Mouse (Mus musculus) limb, embryonic 12.5 days (tissue): ENCODE data around the gene Slc13a1. TPM values are rescaled to one million over a fixed set of nuclear protein-coding genes. Genes with fewer than 3 reads are reported as not detected.

Source experiments
- ATAC-seq: fragments of 200-750 bp; cut with Nextera tagmentation; 2 replicates; pipeline ENCODE4 v1.8.0; 2017; ENCODE audit warnings: low read depth, moderate TSS enrichment; ENCODE audit not compliant: insufficient number of reproducible peaks, insufficient read depth, low FRiP score, low TSS enrichment
- H3K27ac ChIP-seq: fragments of 300-500 bp; sonication (generic); 2 replicates; pipeline ENCODE4 v1.5.1; 2016; ENCODE audit warnings: mild to moderate bottlenecking, moderate library complexity
- H3K27me3 ChIP-seq: fragments of 300-500 bp; sonication (generic); 2 replicates; pipeline ENCODE4 v1.6.1; 2016; ENCODE audit warnings: mild to moderate bottlenecking, moderate library complexity
- H3K36me3 ChIP-seq: fragments of 300-500 bp; sonication (generic); 2 replicates; pipeline ENCODE4 v1.6.1; 2016; ENCODE audit warnings: mild to moderate bottlenecking, moderate library complexity
- H3K4me1 ChIP-seq: fragments of 300-500 bp; sonication (generic); replicated peaks from 2 replicates; pipeline ENCODE4 v1.6.1; 2016
- H3K4me2 ChIP-seq: fragments of 300-500 bp; sonication (generic); 2 replicates; pipeline ENCODE4 v1.6.1; 2016; ENCODE audit warnings: mild to moderate bottlenecking, moderate library complexity
- H3K4me3 ChIP-seq: fragments of 300-500 bp; sonication (generic); replicated peaks from 2 replicates; pipeline ENCODE4 v1.5.1; 2016; ENCODE audit warnings: mild to moderate bottlenecking
- H3K9ac ChIP-seq: fragments of 300-500 bp; sonication (generic); replicated peaks from 2 replicates; pipeline ENCODE4 v1.6.1; 2016; ENCODE audit warnings: mild to moderate bottlenecking, moderate library complexity
- H3K9me3 ChIP-seq: fragments of 300-500 bp; sonication (generic); 2 replicates; pipeline ENCODE4 v1.6.1; 2016; ENCODE audit warnings: mild to moderate bottlenecking, moderate library complexity
- WGBS: fragments of 180-500 bp; shearing (Covaris S2); methylation state at CpG from one replicate; pipeline ENCODE4 v1.1.7; 2016; 5-methylcytosine and 5-hydroxymethylcytosine counted together
- microRNA-seq: library from miRNA; unstranded; fragments of <30 nt; microRNA quantifications from one replicate; pipeline ENCODE4, GENCODE M21; 2017
- polyA plus RNA-seq: library from polyadenylated mRNA; unstranded; fragments of >200 nt; fragmentation: Nextera tagmentation; extraction: Ambion mirVana; gene quantifications from 2 replicates; pipeline ENCODE4 v1.2.1, GENCODE M21; 2016

Gene Slc13a1
- polyA plus RNA-seq, 1 experiment from 2014 or later, result not detected

- Histone ChIP-seq H3K27me3 (no peaks in the 10 kb centered on the region), H3K27ac (no peak overlapping the region), H3K36me3 (no peaks in the 10 kb centered on the region), H3K4me3 (no peak overlapping the region), H3K9me3 (no peaks in the 10 kb centered on the region), H3K9ac (no peak overlapping the region), H3K4me1 (no peaks in the 10 kb centered on the region), H3K4me2 (no peak overlapping the region)
- ATAC-seq, result no peak
- WGBS, result 69% methylated on average over 2 of the region's 2 CpGs
Measured at GRCm38 (mm10) chr6:24076089-24076488, 91.8 kb downstream of the Slc13a1 start.

GRCm38 (mm10) chr6:24072804-24073203, 95.1 kb downstream of the Slc13a1 start:
- no peak overlapping the region for H3K9ac ChIP-seq
- H3K27me3 ChIP-seq, result no peaks in the 10 kb centered on the region
- H3K36me3 ChIP-seq, result no peaks in the 10 kb centered on the region
- H3K4me2 ChIP-seq, result no peak overlapping the region
- no peak overlapping the region for H3K27ac ChIP-seq
- no peaks in the 10 kb centered on the region for H3K9me3 ChIP-seq
- no peaks in the 10 kb centered on the region for H3K4me1 ChIP-seq
- WGBS, result 83% methylated on average over 4 of the region's 4 CpGs
- H3K4me3 ChIP-seq, result no peak overlapping the region
- no peak for ATAC-seq

DNA sequence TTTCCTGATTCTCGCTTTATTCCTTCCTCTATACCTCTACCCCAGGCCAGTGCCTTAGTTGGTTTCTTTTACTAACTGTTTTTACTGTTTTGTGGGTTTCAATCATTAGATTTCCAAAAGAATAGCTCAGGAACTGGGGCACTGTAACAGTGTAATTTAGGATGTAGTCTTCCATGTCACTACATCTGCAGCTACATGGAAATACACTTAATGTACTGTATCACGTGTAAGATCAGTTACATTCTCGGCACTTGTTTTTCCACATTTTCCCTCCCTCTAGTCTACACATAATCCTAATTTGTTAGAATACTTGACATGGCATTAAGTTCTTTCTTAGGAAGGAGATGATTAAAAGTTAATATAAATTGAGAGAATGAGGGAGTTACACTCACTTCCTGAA, 108.1 kb downstream of the Slc13a1 start:
- H3K4me1 ChIP-seq, result no peaks in the 10 kb centered on the region
- H3K9me3 ChIP-seq, result no peaks in the 10 kb centered on the region
- no peak overlapping the region for H3K27ac ChIP-seq
- H3K9ac ChIP-seq, result no peak overlapping the region
- H3K27me3 ChIP-seq, result no peaks in the 10 kb centered on the region
- H3K4me3 ChIP-seq, result no peak overlapping the region
- no peak overlapping the region for H3K4me2 ChIP-seq
- ATAC-seq, result no peak
- no peaks in the 10 kb centered on the region for H3K36me3 ChIP-seq
- 79% methylated on average over 3 of the region's 3 CpGs for WGBS

DNA sequence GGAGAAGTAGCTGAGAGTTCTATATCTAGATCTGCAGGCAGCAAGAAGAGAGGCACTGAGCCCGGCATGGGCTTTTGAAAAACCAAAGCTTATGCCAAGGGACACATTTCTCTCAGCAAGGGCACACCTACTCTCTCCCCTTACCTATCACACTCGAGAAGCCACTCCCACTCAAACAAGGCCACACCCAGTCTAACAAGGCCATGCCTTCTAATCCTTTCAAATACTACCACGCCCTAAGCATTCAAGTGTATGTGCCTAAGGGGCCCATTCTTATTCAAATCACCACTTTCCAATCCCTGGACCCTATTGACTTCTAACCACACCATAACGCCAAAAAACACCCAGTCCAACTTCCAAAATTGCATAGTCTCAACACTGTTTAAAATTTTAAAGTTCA, 112.8 kb downstream of the Slc13a1 start:
- Histone ChIP-seq H3K4me2 (no peak overlapping the region), H3K27me3 (no peaks in the 10 kb centered on the region), H3K9me3 (no peaks in the 10 kb centered on the region), H3K4me1 (no peaks in the 10 kb centered on the region), H3K27ac (no peak overlapping the region), H3K9ac (no peak overlapping the region), H3K36me3 (no peaks in the 10 kb centered on the region), H3K4me3 (no peak overlapping the region)
- ATAC-seq, result no peak
- WGBS, result 85% methylated on average over 4 of the region's 4 CpGs

GRCm38 (mm10) chr6:24054086-24054710, 113.7 kb downstream of the Slc13a1 start:
- H3K9me3 ChIP-seq, result no peaks in the 10 kb centered on the region
- H3K4me3 ChIP-seq, result no peak overlapping the region
- no peaks in the 10 kb centered on the region for H3K27me3 ChIP-seq
- no peak overlapping the region for H3K4me2 ChIP-seq
- no peak for ATAC-seq
- no peak overlapping the region for H3K27ac ChIP-seq
- H3K9ac ChIP-seq, result no peak overlapping the region
- WGBS, result 92% methylated on average over 9 of the region's 9 CpGs
- no peaks in the 10 kb centered on the region for H3K36me3 ChIP-seq
- H3K4me1 ChIP-seq, result no peaks in the 10 kb centered on the region

- H3K4me1 ChIP-seq, result no peaks in the 10 kb centered on the region
- H3K4me2 ChIP-seq, result no peak overlapping the region
- no peaks in the 10 kb centered on the region for H3K9me3 ChIP-seq
- H3K4me3 ChIP-seq, result no peak overlapping the region
- no peaks in the 10 kb centered on the region for H3K27me3 ChIP-seq
- ATAC-seq, result 0 out of 2 replicates have a peak, but pooled peaks have one; percentile 37
- H3K9ac ChIP-seq, result no peak overlapping the region
- H3K36me3 ChIP-seq, result no peaks in the 10 kb centered on the region
- whole genome bisulfite sequencing, result 75% methylated on average over 7 of the region's 7 CpGs
- no peak overlapping the region for H3K27ac ChIP-seq
Measured at GRCm38 (mm10) chr6:24047014-24047770, 120.7 kb downstream of the Slc13a1 start.

DNA sequence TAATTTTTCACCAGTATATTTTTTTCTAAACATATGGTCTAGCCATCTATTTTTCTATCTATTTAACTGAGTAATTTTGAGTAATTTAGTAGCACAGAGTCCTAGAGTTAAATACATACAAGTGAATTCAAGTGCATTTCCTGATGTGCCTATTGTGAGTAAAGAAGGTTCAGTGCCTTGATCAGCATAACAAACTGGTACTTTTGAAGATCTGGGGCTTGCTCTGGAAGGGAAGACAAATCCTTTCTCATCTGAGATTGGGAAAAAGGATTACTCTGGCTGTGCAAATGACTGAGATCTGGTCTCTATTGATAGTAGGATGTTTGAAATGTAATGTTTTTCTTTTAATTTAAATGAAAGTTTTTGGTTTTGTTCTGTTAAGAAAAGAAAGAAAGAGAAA, 124.4 kb downstream of the Slc13a1 start:
- Histone ChIP-seq H3K4me1 (no peaks in the 10 kb centered on the region), H3K4me3 (no peak overlapping the region), H3K27ac (no peak overlapping the region), H3K36me3 (no peaks in the 10 kb centered on the region), H3K27me3 (no peaks in the 10 kb centered on the region), H3K9me3 (no peaks in the 10 kb centered on the region), H3K9ac (no peak overlapping the region), H3K4me2 (no peak overlapping the region)
- ATAC-seq, result no peak

Small RNA genes within 50 kb of the gene (microRNA-seq; reads per million reads assigned to microRNA genes)
- gene Gm26386, result not detected

Other genes with a start within 250 kb of the Slc13a1 start
- gene Tas2r118, start 198.0 kb downstream of the Slc13a1 start, polyA plus RNA-seq, result not detected in 2 replicates